Mouse (Mus musculus) neutrophil, adult 59 days (primary cell): ENCODE data around the gene Gm8005. TPM values are rescaled to one million over a fixed set of nuclear protein-coding genes. Genes with fewer than 3 reads are reported as not detected.

Experiments used
- total RNA-seq, 2 experiments: library from RNA; stranded (reverse); gene quantifications; 1 replicate in 1 of 2; 2 replicates in 1 of 2; pipeline ENCODE4 v1.2.4; 2023

Gm8005 gene
- not detected for total RNA-seq

DNA sequence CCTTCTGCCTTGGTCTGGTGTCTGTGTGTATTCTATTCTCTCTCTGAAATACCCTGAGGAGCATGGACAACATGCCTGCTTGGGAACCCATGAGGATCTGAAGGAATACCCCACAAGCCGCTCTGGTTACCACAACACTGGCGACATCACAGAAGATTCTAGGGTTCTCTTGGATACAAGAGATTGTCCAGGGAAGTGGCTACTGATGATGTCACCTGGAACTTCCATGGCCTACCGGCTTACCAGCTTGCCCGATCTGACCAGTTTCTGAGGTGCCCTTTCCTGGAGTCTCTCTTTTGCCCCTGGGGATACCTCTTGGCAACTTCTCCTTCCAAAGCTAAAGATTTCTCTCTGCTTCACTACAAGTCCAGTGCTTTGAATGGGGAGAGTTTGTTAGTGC is at the start of gene Gm8005:
Gm8005 (minus strand) TSS at position 101 of the 400 bp plus-strand sequence.

DNA sequence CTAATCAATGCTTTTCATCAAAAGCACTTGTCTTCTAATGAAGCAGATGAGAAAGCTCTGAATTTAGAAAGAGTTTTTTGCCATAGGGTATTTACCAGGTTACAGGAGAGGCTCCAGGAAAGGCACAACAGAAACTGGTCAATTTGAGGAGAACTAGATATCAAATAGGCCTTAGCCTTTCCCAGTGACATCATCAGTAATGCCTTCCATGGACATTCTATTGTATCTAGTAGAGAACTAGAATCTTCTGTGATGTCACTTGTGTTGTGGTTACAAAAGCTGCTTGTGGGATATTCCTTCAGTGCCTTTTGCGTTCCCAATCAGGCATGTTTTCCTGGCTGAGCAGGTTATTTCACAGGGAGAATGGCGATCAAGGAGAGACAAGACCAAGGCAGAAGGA is 24.1 kb upstream of the Gm8005 start, which contains the start of gene Gm8011:
Gm8011 (plus strand) TSS at position 301 of the 400 bp plus-strand sequence.

Other genes with a start within 250 kb of the Gm8005 start
- not detected for gene Gm3573, start 248.9 kb downstream of the Gm8005 start, total RNA-seq
- not detected for gene Gm17026, start 179.6 kb downstream of the Gm8005 start, total RNA-seq
- not detected for gene Gm9611, start 142.3 kb downstream of the Gm8005 start, total RNA-seq
- not detected for gene Gm7995, start 129.5 kb downstream of the Gm8005 start, total RNA-seq
- not detected for gene Gm8011, start 24.2 kb upstream of the Gm8005 start, total RNA-seq
- not detected for gene Gm8020, start 62.7 kb upstream of the Gm8005 start, total RNA-seq
- gene Gm8024, start 84.6 kb upstream of the Gm8005 start, total RNA-seq, result not detected
- not detected for gene Gm17124, start 160.2 kb upstream of the Gm8005 start, total RNA-seq
- not detected for gene Gm3633, start 202.2 kb upstream of the Gm8005 start, total RNA-seq
- gene Gm10378, start 216.3 kb upstream of the Gm8005 start, total RNA-seq, result not detected